Mouse (Mus musculus): Measurements from ENCODE around the gene Ccdc85b.

Gene Ccdc85b

GRCm38 (mm10) chr19:5483386-5484359 lies 26.0 kb upstream of the Ccdc85b start:
- in situ Hi-C loops (cut with MboI, MseI), result no loop called here

DNA sequence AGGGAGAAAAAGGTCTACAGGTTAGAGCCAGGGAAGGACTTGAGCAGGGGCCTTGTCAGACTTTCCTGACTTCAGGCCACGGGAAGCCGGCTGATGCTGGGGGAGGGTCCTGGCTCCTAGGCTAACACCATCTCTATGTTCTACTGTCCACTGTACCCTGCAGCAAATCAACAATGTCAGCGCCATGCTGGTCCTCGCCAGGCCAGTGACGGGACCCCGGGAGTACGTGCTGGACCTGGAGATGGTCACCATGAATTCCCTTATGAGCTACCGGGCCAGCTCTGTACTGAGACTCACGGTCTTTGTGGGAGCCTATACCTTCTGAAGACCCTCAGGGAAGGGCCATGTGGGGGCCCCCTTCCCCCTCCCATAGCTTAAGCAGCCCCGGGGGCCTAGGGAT lies 23.7 kb upstream of the Ccdc85b start:
- in situ Hi-C loops (cut with MboI, MseI), result no loop called here

GRCm38 (mm10) chr19:5480016-5480415 lies 22.3 kb upstream of the Ccdc85b start:
- in situ Hi-C loops (cut with MboI, MseI), result no loop called here

DNA sequence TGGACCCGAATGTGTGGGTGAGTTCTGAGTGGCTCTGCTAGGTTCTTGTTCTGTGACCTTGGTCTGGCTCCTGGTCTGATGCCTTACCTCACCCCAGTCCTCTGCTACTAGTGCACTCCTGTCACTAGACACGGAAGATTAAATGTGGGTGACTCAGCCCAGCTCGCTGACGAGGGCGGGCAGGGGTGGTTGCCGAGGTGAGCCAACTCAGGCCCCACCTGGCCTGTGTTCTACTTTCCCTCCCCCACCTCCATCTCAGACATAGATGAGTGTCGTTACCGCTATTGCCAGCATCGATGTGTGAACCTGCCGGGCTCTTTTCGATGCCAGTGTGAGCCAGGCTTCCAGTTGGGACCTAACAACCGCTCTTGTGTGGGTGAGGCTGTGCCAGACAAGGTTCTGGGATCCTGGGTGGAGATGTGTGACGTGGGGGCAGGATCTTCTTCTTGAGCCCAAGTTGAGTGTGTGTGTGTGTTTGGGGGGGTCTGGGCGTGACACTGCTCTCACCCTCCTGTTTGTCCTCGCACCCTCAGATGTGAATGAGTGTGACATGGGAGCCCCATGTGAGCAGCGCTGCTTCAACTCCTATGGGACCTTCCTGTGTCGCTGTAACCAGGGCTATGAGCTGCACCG lies 20.1 kb upstream of the Ccdc85b start:
- in situ Hi-C loops (cut with MboI, MseI), result no loop called here

DNA sequence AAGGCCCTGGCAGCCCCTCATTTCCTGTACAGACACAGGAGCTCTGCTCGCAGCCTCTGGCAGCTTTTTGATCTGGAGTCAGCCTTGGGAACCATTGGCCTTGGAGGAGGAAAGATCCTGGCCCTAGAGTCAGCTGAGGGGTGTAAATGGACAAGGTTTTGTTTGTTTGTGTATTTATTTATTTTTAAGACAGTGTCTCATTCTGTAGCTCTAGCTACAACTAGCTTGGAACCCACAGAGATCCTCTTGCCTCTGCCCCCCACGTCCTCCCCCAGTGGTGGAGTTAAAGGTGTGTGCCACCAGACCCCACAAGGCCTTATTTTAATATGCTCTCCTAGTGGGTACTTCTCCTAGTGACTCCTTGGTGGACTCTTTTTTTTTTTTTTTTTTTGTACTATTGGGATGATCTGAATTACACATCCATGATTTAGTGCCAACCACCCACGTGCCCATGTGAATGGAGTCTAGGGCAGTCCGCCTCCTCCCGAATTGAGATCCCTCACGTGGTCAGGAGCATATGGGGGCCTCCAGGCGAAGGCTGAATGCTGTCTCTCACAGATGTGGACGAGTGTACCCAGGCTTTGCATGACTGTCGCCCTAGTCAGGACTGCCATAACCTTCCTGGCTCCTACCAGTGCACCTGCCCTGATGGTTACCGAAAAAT lies 19.4 kb upstream of the Ccdc85b start:
- in situ Hi-C loops (cut with MboI, MseI), result no loop called here

GRCm38 (mm10) chr19:5475069-5475714 lies 17.5 kb upstream of the Ccdc85b start:
- in situ Hi-C loops (cut with MboI, MseI), result no loop called here

DNA sequence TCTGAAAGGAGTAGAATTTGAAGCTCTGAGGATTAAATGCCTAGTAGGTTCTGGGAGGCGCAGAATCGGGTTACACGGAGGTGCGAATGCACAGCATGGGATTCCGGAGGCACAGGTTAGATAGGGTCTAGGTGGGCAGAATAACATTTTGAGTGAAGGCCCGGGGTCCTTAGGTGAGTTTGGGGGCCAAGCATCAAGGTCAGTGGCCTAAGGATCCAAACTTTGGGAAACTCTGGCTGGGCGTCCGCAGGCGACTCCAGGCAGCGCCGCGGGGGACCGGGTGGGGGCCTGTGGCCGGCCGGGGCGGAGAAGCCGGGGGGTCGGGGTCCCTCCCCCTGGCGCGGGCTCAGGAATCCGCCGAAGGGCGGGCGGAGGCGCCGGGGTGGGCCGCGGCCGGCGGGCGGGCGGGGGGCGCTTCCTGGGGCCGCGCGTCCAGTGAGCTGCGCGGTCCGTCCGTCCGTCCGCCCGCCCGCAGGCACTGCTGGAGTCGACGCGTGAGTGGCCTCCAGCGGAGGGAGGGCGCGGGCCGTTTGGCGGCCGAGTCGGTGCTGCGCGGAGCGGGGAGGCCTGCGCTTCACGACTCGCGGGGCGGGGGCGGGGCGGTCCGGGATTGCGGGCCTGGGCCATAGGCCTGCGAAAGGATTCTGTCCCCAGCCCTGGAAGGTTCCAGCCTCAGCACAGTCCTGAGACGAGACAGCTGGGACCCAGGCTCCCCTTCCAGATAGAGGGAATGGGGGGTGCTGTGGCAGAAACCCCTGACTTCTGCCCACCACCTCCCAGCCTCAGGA lies 16.8 kb upstream of the Ccdc85b start:
- in situ Hi-C loops (cut with MboI, MseI), result no loop called here

DNA sequence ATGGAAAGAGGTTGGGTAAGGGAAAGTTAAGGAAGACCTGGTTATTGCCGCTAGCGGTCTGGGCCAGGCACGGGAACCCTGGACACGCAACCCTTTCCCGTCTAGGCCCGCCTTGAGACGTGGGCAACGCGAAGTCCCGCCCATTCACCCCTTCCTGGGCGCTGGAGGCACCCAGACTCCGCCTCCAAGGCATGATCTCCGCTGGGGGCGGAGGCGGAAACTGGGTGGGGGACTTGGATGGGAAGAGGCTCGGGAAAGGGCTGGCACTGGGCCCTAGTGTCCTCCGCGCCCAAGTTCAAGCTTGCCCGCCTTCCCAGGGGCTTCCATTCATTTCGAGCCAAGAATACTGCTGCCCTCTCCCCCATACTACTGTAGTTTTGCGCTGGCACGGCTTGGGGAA lies 16.0 kb upstream of the Ccdc85b start, which contains the start of gene Efemp2:
Efemp2 (plus strand) TSS at position 235 of the 400 bp plus-strand sequence.
- in situ Hi-C loops (cut with MboI, MseI), result no loop called here

DNA sequence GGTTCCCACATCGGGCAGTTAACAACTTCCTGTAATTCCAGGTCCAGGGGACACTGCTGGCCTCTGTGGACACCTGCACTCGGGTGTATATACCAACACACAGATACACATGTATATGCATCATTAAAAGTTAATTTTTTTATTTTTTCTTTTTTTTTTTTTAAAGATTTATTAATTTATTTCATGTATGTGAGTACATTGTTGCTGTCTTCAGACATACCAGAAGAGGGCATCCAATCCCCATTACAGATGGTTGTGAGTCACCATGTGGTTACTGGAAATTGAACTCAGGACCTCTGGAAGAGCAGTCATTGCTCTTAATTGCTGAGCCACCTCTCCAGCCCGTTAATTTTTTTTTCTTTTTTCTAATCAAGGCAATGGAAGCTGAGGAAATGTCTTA lies 15.2 kb upstream of the Ccdc85b start:
- in situ Hi-C loops (cut with MboI, MseI), result no loop called here

DNA sequence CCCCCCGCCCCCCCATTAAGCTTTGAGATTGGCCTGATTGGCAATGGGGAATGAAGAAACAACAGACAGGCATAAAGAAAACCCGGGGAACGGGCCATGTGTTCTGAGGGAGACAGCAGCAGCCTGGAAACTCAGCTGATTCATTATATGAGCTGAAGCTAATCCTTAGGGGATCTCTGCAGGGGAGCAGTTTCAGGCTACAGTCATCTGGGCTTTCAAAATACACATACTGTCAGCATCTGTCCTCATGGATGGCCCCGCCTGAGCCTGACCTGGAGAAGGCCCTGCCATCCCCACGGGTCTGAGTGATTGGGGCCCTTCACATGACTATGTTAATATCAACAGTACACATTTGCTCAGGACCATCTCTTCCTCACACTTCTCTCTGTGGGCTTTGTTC lies 14.2 kb upstream of the Ccdc85b start:
- in situ Hi-C loops (cut with MboI, MseI), result no loop called here

DNA sequence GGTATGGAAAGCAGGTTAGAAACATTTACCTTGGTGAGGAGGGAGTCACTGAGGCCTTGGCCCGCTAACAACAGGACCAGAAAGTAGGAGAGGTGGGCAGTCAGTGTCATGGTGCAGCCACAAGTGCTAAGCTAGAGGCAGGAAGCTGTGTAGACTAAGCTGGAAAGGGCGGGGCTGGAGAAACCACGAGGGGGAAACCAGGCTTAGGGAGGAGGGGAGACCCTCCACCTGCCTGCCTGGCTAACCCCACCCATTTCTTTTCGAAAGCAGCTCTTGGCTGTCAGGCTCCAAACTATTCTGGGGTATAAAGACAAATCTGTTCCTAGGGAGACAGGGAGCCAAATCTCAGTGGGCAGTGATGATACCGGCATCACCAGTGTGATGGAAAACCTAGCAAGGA lies 10.7 kb upstream of the Ccdc85b start, which contains the start of gene Ctsw:
Ctsw (minus strand) TSS at position 134 of the 400 bp plus-strand sequence.
- in situ Hi-C loops (cut with MboI, MseI), result loop anchor here in 1 of 2 experiments (10.0 kb wide), 1 partner anchor 1736 kb away; the partner anchor contains the start of gene Otub1

GRCm38 (mm10) chr19:5466916-5467500 lies 9.3 kb upstream of the Ccdc85b start:
- in situ Hi-C loops (cut with MboI, MseI), result loop anchor here in 1 of 2 experiments (10.0 kb wide), 1 partner anchor 1738 kb away; the partner anchor contains the start of gene Otub1

DNA sequence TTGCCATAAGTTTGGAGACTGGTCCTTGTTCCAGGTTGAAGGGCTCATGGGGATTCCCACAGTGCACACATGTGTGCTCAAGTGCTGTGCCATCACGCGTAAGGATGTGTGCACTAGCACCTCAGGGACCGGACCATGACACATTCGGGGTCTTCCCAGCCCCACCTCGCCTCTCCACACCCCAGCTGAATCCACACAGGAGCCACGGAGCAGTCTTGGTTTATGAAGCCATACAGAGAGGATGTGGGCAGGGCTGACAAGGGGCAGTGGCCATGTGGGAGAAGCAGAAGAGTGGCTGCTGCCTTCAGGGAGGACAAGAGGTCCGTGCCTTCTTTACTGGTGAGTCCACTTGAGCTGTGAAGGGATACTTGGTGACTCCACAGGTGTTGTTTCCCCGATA lies 7.3 kb upstream of the Ccdc85b start:
- in situ Hi-C loops (cut with MboI, MseI), result loop anchor here in 1 of 2 experiments (10.0 kb wide), 1 partner anchor 1740 kb away; the partner anchor contains the start of gene Otub1

DNA sequence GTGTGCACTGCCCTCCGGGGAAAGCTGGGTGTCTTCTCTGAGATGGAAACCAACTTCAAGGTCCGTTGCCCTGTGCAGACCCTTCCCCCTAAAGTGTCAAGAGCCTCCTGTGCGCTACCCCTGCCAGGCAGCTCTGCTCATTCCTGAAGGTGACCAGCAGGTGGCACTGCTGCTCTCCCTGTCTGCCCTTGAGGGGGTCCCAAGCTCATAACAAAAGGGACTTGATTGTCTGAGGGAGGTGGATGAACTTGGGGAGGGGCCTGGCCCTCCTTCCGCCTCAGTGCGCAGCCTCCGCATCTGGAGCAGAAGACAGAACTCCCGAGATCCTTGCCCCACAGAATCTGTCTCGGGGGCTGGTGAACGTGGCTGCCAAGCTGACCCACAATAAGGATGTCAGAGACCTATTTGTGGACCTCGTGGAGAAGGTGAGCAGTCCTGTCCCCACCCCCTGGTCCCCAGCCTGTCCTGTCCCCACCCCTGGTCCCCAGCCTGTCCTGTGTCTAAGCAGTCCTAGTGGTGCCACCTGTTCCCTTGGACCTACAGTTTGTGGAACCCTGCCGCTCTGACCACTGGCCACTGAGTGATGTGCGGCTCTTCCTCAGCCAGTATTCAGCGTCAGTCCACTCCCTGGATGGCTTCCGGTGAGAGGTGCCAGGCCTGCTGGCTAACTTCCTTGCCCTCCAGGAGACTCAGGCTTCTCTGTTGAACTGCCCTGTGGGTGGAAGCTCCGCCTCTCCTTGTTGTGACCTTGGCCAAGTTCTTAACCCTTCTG lies 6.3 kb upstream of the Ccdc85b start:
- in situ Hi-C loops (cut with MboI, MseI), result loop anchor here in 1 of 2 experiments (10.0 kb wide), 1 partner anchor 1741 kb away; the partner anchor contains the start of gene Otub1

DNA sequence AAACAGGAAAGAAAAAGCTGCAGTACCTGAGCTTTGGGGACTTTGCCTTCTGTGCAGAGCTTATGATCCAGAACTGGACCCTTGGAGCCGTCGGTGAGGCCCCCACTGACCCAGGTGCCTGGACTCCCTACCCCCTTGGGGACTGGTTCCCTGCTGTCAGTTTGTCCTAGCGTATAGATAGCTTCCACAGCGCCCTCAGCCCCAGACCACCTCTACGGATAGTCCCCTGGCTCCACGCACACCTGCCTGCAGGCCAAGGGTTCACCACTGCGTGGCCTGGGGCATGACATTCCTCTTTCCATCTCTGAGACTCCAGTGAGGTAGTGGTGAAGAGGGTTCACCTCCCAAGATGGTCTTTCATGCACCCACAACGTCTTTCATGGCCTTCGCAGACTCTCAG lies 5.5 kb upstream of the Ccdc85b start:
- in situ Hi-C loops (cut with MboI, MseI), result loop anchor here in 1 of 2 experiments (10.0 kb wide), 1 partner anchor 1742 kb away; the partner anchor contains the start of gene Otub1

GRCm38 (mm10) chr19:5461411-5461810 lies 3.7 kb upstream of the Ccdc85b start:
- in situ Hi-C loops (cut with MboI, MseI), result loop anchor here in 1 of 2 experiments (10.0 kb wide), 1 partner anchor 1743 kb away; the partner anchor contains the start of gene Otub1

DNA sequence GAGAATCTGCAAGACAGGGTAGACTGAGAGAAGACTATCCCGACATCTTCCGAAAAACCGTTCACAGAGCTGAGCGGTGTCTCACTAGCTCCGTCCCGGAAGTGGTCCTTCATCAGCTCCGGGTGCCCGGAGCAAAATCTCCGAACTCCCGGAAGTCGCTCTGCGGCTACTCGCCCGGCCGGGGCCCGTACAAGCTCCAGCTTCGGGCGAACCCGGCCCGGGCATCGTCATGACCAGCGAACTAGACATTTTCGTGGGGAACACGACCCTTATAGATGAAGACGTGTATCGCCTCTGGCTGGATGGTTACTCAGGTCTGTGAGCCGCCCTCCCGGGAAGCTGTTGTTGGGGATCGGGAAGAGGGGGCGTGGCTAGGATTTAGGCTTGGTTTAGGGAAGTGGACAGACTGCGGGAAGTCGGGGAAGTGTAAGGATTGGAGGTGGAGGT lies 2.8 kb upstream of the Ccdc85b start, which contains the start of gene Fibp:
Fibp (plus strand) TSS at position 151 of the 447 bp plus-strand sequence.
- in situ Hi-C loops (cut with MboI, MseI), result loop anchor here in 1 of 2 experiments (10.0 kb wide), 1 partner anchor 1744 kb away; the partner anchor contains the start of gene Otub1

- in situ Hi-C loops (cut with MboI, MseI), result loop anchor here (10.0 kb wide), 2 partner anchors 355 to 1745 kb away; partner anchors contain the start of gene Otub1 (in 1 of the 2)
Observed at GRCm38 (mm10) chr19:5459896-5460295, 2.2 kb upstream of the Ccdc85b start.

Data from T-helper 17 cell (primary cell).